Mouse (Mus musculus) T-cell, adult 66 days (primary cell): ENCODE measurements around the gene Mageb18. TPM values are rescaled to one million over a fixed set of nuclear protein-coding genes. Genes with fewer than 3 reads are reported as not detected.

Experiments
- total RNA-seq, 2 experiments: library from RNA; stranded (reverse); gene quantifications; 3 replicates in 1 of 2; 4 replicates in 1 of 2; pipeline ENCODE4 v1.2.4; 2023

Gene Mageb18
- not detected for total RNA-seq

GRCm38 (mm10) chrX:92599472-92599871 is at the start of gene Mageb18:
TSS of gene Mageb18 (minus strand) at chrX:92599572.

GRCm38 (mm10) chrX:92489649-92490048 is 109.7 kb downstream of the Mageb18 start, which contains the start of gene Gm5941:
TSS of gene Gm5941 (plus strand) at chrX:92489949.

Other genes with a start within 250 kb of the Mageb18 start
- not detected for gene Gm5941, start 109.6 kb downstream of the Mageb18 start, total RNA-seq